Mouse (Mus musculus): ENCODE data around the gene Npepl1.

- TF ChIP-seq CTCF (IDR thresholded peaks at IDR 0.05; ENCODE audit: control insufficient read depth, insufficient read depth, insufficient read length) (no peak), FOSL1 (IDR thresholded peaks at IDR 0.05; ENCODE audit: insufficient read depth, low read length, poor library complexity, severe bottlenecking) (no peak), MYOG (IDR thresholded peaks at IDR 0.05; ENCODE audit: control insufficient read depth, extremely low read depth, insufficient read length) (no peak)
Observed at GRCm38 (mm10) chr2:174107375-174107774, 2.8 kb upstream of the Npepl1 start.
